ENCODE assay signal across 15 mouse cellular contexts in the genomic region with DNA sequence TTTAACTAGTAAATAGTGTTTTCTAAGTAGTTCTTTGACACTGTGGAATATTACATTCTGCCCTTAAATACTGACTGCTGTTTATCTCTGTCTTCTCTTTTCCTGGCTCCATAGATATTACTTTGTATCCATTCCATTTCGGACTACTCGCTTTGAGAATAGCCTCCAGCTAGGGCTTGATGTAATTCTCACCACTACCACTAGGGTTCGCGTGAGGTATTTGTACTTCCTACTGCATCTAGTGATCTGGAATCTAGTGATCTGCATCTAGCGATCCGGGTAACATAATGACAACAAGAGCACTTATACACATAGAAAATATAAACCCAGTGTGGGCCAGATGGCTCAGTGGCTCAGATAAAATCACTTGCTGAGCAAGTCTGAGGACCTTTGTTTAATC. TPM values are rescaled to one million over a fixed set of nuclear protein-coding genes. Genes with fewer than 3 reads are reported as not detected.
DNase-seq lines count a peak whose midpoint lies in the region; ATAC-seq and TF ChIP-seq lines count a peak whose summit lies in the region.
"Had no signal": no experiment of that assay in that cellular context is flagged by ENCODE, and none has a peak within 500 bp of the region (broad histone marks: within the 10 kb centered on the region; RNA-seq: fewer than 3 reads in every experiment).

No protein-coding gene starts in this region.

- H3K4me1 ChIP-seq in midbrain, postnatal 0 days (ENCODE audit: insufficient read depth, low read length): peaks cover 3% of the 10 kb centered on the region; the same call in 1 of the 2 replicates
- peaks cover 13% of the 10 kb centered on the region for H3K4me1 ChIP-seq in midbrain, embryonic 10.5 days
- peaks cover 3% of the 10 kb centered on the region for H3K4me1 ChIP-seq in hindbrain, embryonic 16.5 days (ENCODE audit: control insufficient read depth, insufficient read depth, low read depth, low read length)
- H3K4me1 ChIP-seq: heart, embryonic 15.5 days had no signal

- H3K27ac ChIP-seq in midbrain, postnatal 0 days (ENCODE audit: low read depth, low read length): no peak overlapping the region
- H3K27ac ChIP-seq in midbrain, embryonic 10.5 days (replicated peaks): no peak overlapping the region
- no peak overlapping the region for H3K27ac ChIP-seq in hindbrain, embryonic 16.5 days (ENCODE audit: low read depth, low read length)
- H3K27ac ChIP-seq: embryonic facial prominence, embryonic 12.5 days; forebrain, embryonic 13.5 days; heart, embryonic 15.5 days had no signal

- peak; percentile 49 for TF ChIP-seq CTCF in midbrain, postnatal 0 days (IDR thresholded peaks at IDR 0.05)

- no peak overlapping the region for H3K4me3 ChIP-seq in midbrain, postnatal 0 days (ENCODE audit: low read depth, low read length)
- no peak overlapping the region for H3K4me3 ChIP-seq in midbrain, embryonic 10.5 days
- H3K4me3 ChIP-seq in hindbrain, embryonic 16.5 days (ENCODE audit: low read length): no peak overlapping the region
- H3K4me3 ChIP-seq: embryonic facial prominence, embryonic 12.5 days; forebrain, embryonic 13.5 days; heart, embryonic 15.5 days had no signal

- 67% methylated on average over 6 of the region's 6 CpGs for WGBS in midbrain, postnatal 0 days
- WGBS in midbrain, embryonic 10.5 days: 68% methylated on average over 6 of the region's 6 CpGs
- 67% methylated on average over 6 of the region's 6 CpGs for WGBS in hindbrain, embryonic 16.5 days

- H3K9ac ChIP-seq in midbrain, postnatal 0 days (replicated peaks; ENCODE audit: low read length, poor library complexity, severe bottlenecking): no peak overlapping the region
- no peak overlapping the region for H3K9ac ChIP-seq in hindbrain, embryonic 16.5 days (ENCODE audit: low read depth, low read length)
- H3K9ac ChIP-seq: embryonic facial prominence, embryonic 12.5 days; forebrain, embryonic 13.5 days; heart, embryonic 15.5 days had no signal

- no peak overlapping the region for H3K4me2 ChIP-seq in midbrain, postnatal 0 days (ENCODE audit: low read depth, low read length, poor library complexity, severe bottlenecking)
- no peak overlapping the region for H3K4me2 ChIP-seq in hindbrain, embryonic 16.5 days (ENCODE audit: low read length)
- H3K4me2 ChIP-seq: embryonic facial prominence, embryonic 12.5 days; forebrain, embryonic 13.5 days; heart, embryonic 15.5 days had no signal

- ATAC-seq in midbrain, postnatal 0 days (ENCODE audit: low FRiP score): no peak
- no peak for ATAC-seq in hindbrain, embryonic 16.5 days
- ATAC-seq: forebrain, embryonic 13.5 days; inflammation-experienced regulatory T-cells, adult 6 months had no signal

- H3K27me3 ChIP-seq in midbrain, postnatal 0 days (ENCODE audit: insufficient read depth, low read length): no peaks in the 10 kb centered on the region
- no peaks in the 10 kb centered on the region for H3K27me3 ChIP-seq in midbrain, embryonic 10.5 days (ENCODE audit: low read depth, poor library complexity, severe bottlenecking)
- no peaks in the 10 kb centered on the region for H3K27me3 ChIP-seq in hindbrain, embryonic 16.5 days (replicated peaks; ENCODE audit: control insufficient read depth, insufficient read depth, low read length)
- H3K27me3 ChIP-seq: embryonic facial prominence, embryonic 12.5 days; forebrain, embryonic 13.5 days; heart, embryonic 15.5 days had no signal

- no peaks in the 10 kb centered on the region for H3K9me3 ChIP-seq in midbrain, postnatal 0 days (ENCODE audit: low read length)
- no peaks in the 10 kb centered on the region for H3K9me3 ChIP-seq in midbrain, embryonic 10.5 days (replicated peaks)
- H3K9me3 ChIP-seq in hindbrain, embryonic 16.5 days (ENCODE audit: control insufficient read depth, low read length): no peaks in the 10 kb centered on the region
- H3K9me3 ChIP-seq: embryonic facial prominence, embryonic 12.5 days; forebrain, embryonic 13.5 days; heart, embryonic 15.5 days had no signal

- DNase-seq in kidney, adult 9 months: peak; percentile 2
- DNase-seq in kidney, adult 11 months: no peak
- DNase-seq in midbrain, postnatal 0 days (ENCODE audit: low spot score): no peak
- DNase-seq in midbrain, embryonic 10.5 days (ENCODE audit: low spot score): no peak
- DNase-seq in NIH3T3 (ENCODE audit: low read depth): peak; percentile 28
- DNase-seq in induced T-regulatory cell, adult 2 months (ENCODE audit: low read depth): peak; percentile 10
- DNase-seq: adrenal gland, postnatal 14 days; cerebellum, adult 11-12 months; gastrocnemius, postnatal 14 days; right cerebral cortex, postnatal 25 days had no signal

- no peaks in the 10 kb centered on the region for H3K36me3 ChIP-seq in midbrain, postnatal 0 days (ENCODE audit: insufficient read depth, low read length)
- no peaks in the 10 kb centered on the region for H3K36me3 ChIP-seq in midbrain, embryonic 10.5 days
- H3K36me3 ChIP-seq in hindbrain, embryonic 16.5 days (ENCODE audit: control insufficient read depth, insufficient read depth, low read length): no peaks in the 10 kb centered on the region
- H3K36me3 ChIP-seq: embryonic facial prominence, embryonic 12.5 days; heart, embryonic 15.5 days had no signal

RNA-seq across cellular contexts. Expression of gene Ntng1, which starts 14.2 kb away (rescaled TPM):
- 56.9 and 70.3 TPM in 2 replicates for total RNA-seq in midbrain, postnatal 0 days (2014; rRNA removed)
- 37.0 and 54.2 TPM in 2 replicates for polyA plus RNA-seq in midbrain, postnatal 0 days (2015; fragmentation: Nextera tagmentation; extraction: Ambion mirVana)
- 1.9 and 3.6 TPM in 2 replicates for polyA plus RNA-seq in midbrain, embryonic 10.5 days (2016; fragmentation: Nextera tagmentation; extraction: Ambion mirVana)
- 20.5 and 21.8 TPM in 2 replicates for polyA plus RNA-seq in hindbrain, embryonic 16.5 days (2015; fragmentation: Nextera tagmentation; extraction: Ambion mirVana)

Comparison
In these comparisons a context has a peak if more than half of its experiments do, and no peak if none do; other contexts are left out.
1. DNase-seq: peak in kidney, adult 9 months (single experiment), NIH3T3 (single experiment) and induced T-regulatory cell, adult 2 months (single experiment); none in kidney, adult 11 months (single experiment), midbrain, postnatal 0 days (single experiment) and midbrain, embryonic 10.5 days (single experiment).